Mouse (Mus musculus): ENCODE data around the gene Atp8b5. TPM values are rescaled to one million over a fixed set of nuclear protein-coding genes. Genes with fewer than 3 reads are reported as not detected.

Gene Atp8b5
- polyA plus RNA-seq, 1 experiment, result 0.25 TPM

GRCm38 (mm10) chr4:43415221-43416070 lies 148.5 kb downstream of the Atp8b5 start:
- TF ChIP-seq CTCF (IDR thresholded peaks at IDR 0.05; ENCODE audit: insufficient read depth, low read length) (no peak), POLR2A (IDR thresholded peaks at IDR 0.05; ENCODE audit: borderline replicate concordance, extremely low read depth, low read depth, low read length) (no peak)
- 83% methylated on average over 29 of the region's 29 CpGs for WGBS
- no peak overlapping the region for H3K4me3 ChIP-seq (replicated peaks; ENCODE audit: extremely low read depth, low read depth, low read length)
- H3K4me1 ChIP-seq (ENCODE audit: control insufficient read depth, insufficient read depth, low read length), result peaks cover 15% of the 10 kb centered on the region
- peak; percentile 23 for DNase-seq

- DNase-seq, result peak; percentile 3
- no peak overlapping the region for H3K4me3 ChIP-seq (replicated peaks; ENCODE audit: extremely low read depth, low read depth, low read length)
- WGBS, result 93% methylated on average over 22 of the region's 22 CpGs
- peaks cover 15% of the 10 kb centered on the region for H3K4me1 ChIP-seq (ENCODE audit: control insufficient read depth, insufficient read depth, low read length)
- TF ChIP-seq CTCF (IDR thresholded peaks at IDR 0.05; ENCODE audit: insufficient read depth, low read length), result no peak
- no peak for TF ChIP-seq POLR2A (IDR thresholded peaks at IDR 0.05; ENCODE audit: borderline replicate concordance, extremely low read depth, low read depth, low read length)
Measured at GRCm38 (mm10) chr4:43416071-43416490, 149.1 kb downstream of the Atp8b5 start.

- H3K4me3 ChIP-seq (replicated peaks; ENCODE audit: extremely low read depth, low read depth, low read length), result no peak overlapping the region
- H3K4me1 ChIP-seq (ENCODE audit: control insufficient read depth, insufficient read depth, low read length), result peaks cover 10% of the 10 kb centered on the region
- no peak for TF ChIP-seq CTCF (IDR thresholded peaks at IDR 0.05; ENCODE audit: insufficient read depth, low read length)
- TF ChIP-seq POLR2A (IDR thresholded peaks at IDR 0.05; ENCODE audit: borderline replicate concordance, extremely low read depth, low read depth, low read length), result no peak
- 61% methylated on average over 16 of the region's 16 CpGs for WGBS
- DNase-seq, result peak; percentile 12
Measured at GRCm38 (mm10) chr4:43417269-43418062, 150.5 kb downstream of the Atp8b5 start.

- Histone ChIP-seq H3K4me3 (replicated peaks; ENCODE audit: extremely low read depth, low read depth, low read length) (no peak overlapping the region), H3K4me1 (ENCODE audit: control insufficient read depth, insufficient read depth, low read length) (peaks cover 10% of the 10 kb centered on the region)
- WGBS, result 46% methylated on average over 4 of the region's 4 CpGs
- peak; percentile 6 for DNase-seq
- TF ChIP-seq POLR2A (IDR thresholded peaks at IDR 0.05; ENCODE audit: borderline replicate concordance, extremely low read depth, low read depth, low read length), result no peak
- TF ChIP-seq CTCF (IDR thresholded peaks at IDR 0.05; ENCODE audit: insufficient read depth, low read length), result no peak
Measured at GRCm38 (mm10) chr4:43418450-43418849, 151.5 kb downstream of the Atp8b5 start.

GRCm38 (mm10) chr4:43418973-43419656 lies 152.2 kb downstream of the Atp8b5 start:
- TF ChIP-seq CTCF (IDR thresholded peaks at IDR 0.05; ENCODE audit: insufficient read depth, low read length) (no peak), POLR2A (IDR thresholded peaks at IDR 0.05; ENCODE audit: borderline replicate concordance, extremely low read depth, low read depth, low read length) (0 out of 2 replicates have a peak, but pooled peaks have one; percentile 29)
- Histone ChIP-seq H3K4me1 (ENCODE audit: control insufficient read depth, insufficient read depth, low read length) (peaks cover 10% of the 10 kb centered on the region), H3K4me3 (replicated peaks; ENCODE audit: extremely low read depth, low read depth, low read length) (no peak overlapping the region)
- WGBS, result 44% methylated on average over 15 of the region's 15 CpGs
- DNase-seq, result peak; percentile 10

- WGBS, result 29% methylated on average over 9 of the region's 9 CpGs
- H3K4me1 ChIP-seq (ENCODE audit: control insufficient read depth, insufficient read depth, low read length), result peaks cover 10% of the 10 kb centered on the region
- no peak for TF ChIP-seq POLR2A (IDR thresholded peaks at IDR 0.05; ENCODE audit: borderline replicate concordance, extremely low read depth, low read depth, low read length)
- TF ChIP-seq CTCF (IDR thresholded peaks at IDR 0.05; ENCODE audit: insufficient read depth, low read length), result no peak
- peak; percentile 26 for DNase-seq
- H3K4me3 ChIP-seq (replicated peaks; ENCODE audit: extremely low read depth, low read depth, low read length), result no peak overlapping the region
Measured at GRCm38 (mm10) chr4:43419801-43420281, 152.9 kb downstream of the Atp8b5 start.

GRCm38 (mm10) chr4:43420305-43420704 lies 153.3 kb downstream of the Atp8b5 start:
- TF ChIP-seq CTCF (IDR thresholded peaks at IDR 0.05; ENCODE audit: insufficient read depth, low read length), result peak; percentile 86
- 0 out of 2 replicates have a peak, but pooled peaks have one; percentile 12 for TF ChIP-seq POLR2A (IDR thresholded peaks at IDR 0.05; ENCODE audit: borderline replicate concordance, extremely low read depth, low read depth, low read length)
- peak; percentile 77 for DNase-seq
- 1% methylated on average over 6 of the region's 6 CpGs for WGBS

GRCm38 (mm10) chr4:43421632-43422240 lies 154.8 kb downstream of the Atp8b5 start:
- Histone ChIP-seq H3K4me1 (ENCODE audit: control insufficient read depth, insufficient read depth, low read length) (peaks cover 10% of the 10 kb centered on the region), H3K4me3 (replicated peaks; ENCODE audit: extremely low read depth, low read depth, low read length) (no peak overlapping the region)
- DNase-seq, result peak; percentile 3
- TF ChIP-seq POLR2A (IDR thresholded peaks at IDR 0.05; ENCODE audit: borderline replicate concordance, extremely low read depth, low read depth, low read length) (no peak), CTCF (IDR thresholded peaks at IDR 0.05; ENCODE audit: insufficient read depth, low read length) (no peak)
- WGBS, result 80% methylated on average over 28 of the region's 28 CpGs

More at GRCm38 (mm10) chr4:43420305-43420704, 153.3 kb downstream of the Atp8b5 start:
- Histone ChIP-seq H3K4me1 (ENCODE audit: control insufficient read depth, insufficient read depth, low read length) (peaks cover 10% of the 10 kb centered on the region), H3K4me3 (replicated peaks; ENCODE audit: extremely low read depth, low read depth, low read length) (no peak overlapping the region)

Other genes with a start within 250 kb of the Atp8b5 start
- 15.9 and 23.3 TPM in 2 replicates for gene Pigo, start 241.3 kb upstream of the Atp8b5 start, polyA plus RNA-seq (2012; rRNA removed)
- 44.9 and 56.6 TPM in 2 replicates for gene Stoml2, start 235.4 kb upstream of the Atp8b5 start, polyA plus RNA-seq (2012; rRNA removed)
- gene Fam214b, start 220.9 kb upstream of the Atp8b5 start, polyA plus RNA-seq (2012; rRNA removed), result 17.5 and 24.9 TPM in 2 replicates
- gene Unc13b, start 208.2 kb upstream of the Atp8b5 start, polyA plus RNA-seq (2012; rRNA removed), result 16.3 and 20.0 TPM in 2 replicates
- 91.1 and 92.8 TPM in 2 replicates for gene Rusc2, start 114.8 kb downstream of the Atp8b5 start, polyA plus RNA-seq (2012; rRNA removed)
- 14.4 and 15.8 TPM in 2 replicates for gene Fam166b, start 162.0 kb downstream of the Atp8b5 start, polyA plus RNA-seq (2012; rRNA removed)
- 83.6 and 83.9 TPM in 2 replicates for gene Tesk1, start 174.8 kb downstream of the Atp8b5 start, polyA plus RNA-seq (2012; rRNA removed)
- 3.4 and 6.2 TPM in 2 replicates for gene Cd72, start 187.5 kb downstream of the Atp8b5 start, polyA plus RNA-seq (2012; rRNA removed)
- 0.85 and 1.2 TPM in 2 replicates for gene Sit1, start 216.6 kb downstream of the Atp8b5 start, polyA plus RNA-seq (2012; rRNA removed)
- gene Ccdc107, start 225.7 kb downstream of the Atp8b5 start, polyA plus RNA-seq (2012; rRNA removed), result 191 and 235 TPM in 2 replicates
- 4.7 and 6.9 TPM in 2 replicates for gene Arhgef39, start 232.5 kb downstream of the Atp8b5 start, polyA plus RNA-seq (2012; rRNA removed)
- 1.8 and 1.9 TPM in 2 replicates for gene Car9, start 239.8 kb downstream of the Atp8b5 start, polyA plus RNA-seq (2012; rRNA removed)

Measured in lung, adult 2 months (tissue).